Mouse (Mus musculus) midbrain, embryonic 12.5 days (tissue): ENCODE data around the gene Itpr2. TPM values are rescaled to one million over a fixed set of nuclear protein-coding genes. Genes with fewer than 3 reads are reported as not detected.

Source experiments
- ATAC-seq: fragments of 200-750 bp; cut with Nextera tagmentation; 2 replicates; pipeline ENCODE4 v1.8.0; 2017; ENCODE audit warnings: low read depth, moderate TSS enrichment, moderate library complexity; ENCODE audit not compliant: low FRiP score
- H3K27ac ChIP-seq: fragments of 300-500 bp; sonication (generic); replicated peaks from 2 replicates; pipeline ENCODE4 v1.5.1; 2016; ENCODE audit warnings: mild to moderate bottlenecking
- H3K27me3 ChIP-seq: fragments of 300-500 bp; sonication (generic); 2 replicates; pipeline ENCODE4 v1.6.1; 2016; ENCODE audit warnings: mild to moderate bottlenecking
- H3K36me3 ChIP-seq: fragments of 300-500 bp; sonication (generic); 2 replicates; pipeline ENCODE4 v1.6.1; 2016
- H3K4me1 ChIP-seq: fragments of 300-500 bp; sonication (generic); 2 replicates; pipeline ENCODE4 v1.6.1; 2016
- H3K4me2 ChIP-seq: fragments of 300-500 bp; sonication (generic); replicated peaks from 2 replicates; pipeline ENCODE4 v1.6.1; 2016; ENCODE audit warnings: mild to moderate bottlenecking, moderate library complexity
- H3K4me3 ChIP-seq: fragments of 300-500 bp; sonication (generic); 2 replicates; pipeline ENCODE4 v1.5.1; 2016; ENCODE audit warnings: mild to moderate bottlenecking
- H3K9ac ChIP-seq: fragments of 300-500 bp; sonication (generic); replicated peaks from 2 replicates; pipeline ENCODE4 v1.6.1; 2016; ENCODE audit warnings: mild to moderate bottlenecking, moderate library complexity
- H3K9me3 ChIP-seq: fragments of 300-500 bp; sonication (generic); 2 replicates; pipeline ENCODE4 v1.6.1; 2016; ENCODE audit warnings: mild to moderate bottlenecking
- WGBS: fragments of 180-500 bp; shearing (Covaris S2); methylation state at CpG from one replicate; pipeline ENCODE4 v1.1.7; 2016; 5-methylcytosine and 5-hydroxymethylcytosine counted together
- polyA plus RNA-seq: library from polyadenylated mRNA; unstranded; fragments of >200 nt; fragmentation: Nextera tagmentation; extraction: Ambion mirVana; gene quantifications from 2 replicates; pipeline ENCODE4 v1.2.1, GENCODE M21; 2016

Itpr2 gene
- polyA plus RNA-seq, 1 experiment from 2014 or later: 5.1 TPM

DNA sequence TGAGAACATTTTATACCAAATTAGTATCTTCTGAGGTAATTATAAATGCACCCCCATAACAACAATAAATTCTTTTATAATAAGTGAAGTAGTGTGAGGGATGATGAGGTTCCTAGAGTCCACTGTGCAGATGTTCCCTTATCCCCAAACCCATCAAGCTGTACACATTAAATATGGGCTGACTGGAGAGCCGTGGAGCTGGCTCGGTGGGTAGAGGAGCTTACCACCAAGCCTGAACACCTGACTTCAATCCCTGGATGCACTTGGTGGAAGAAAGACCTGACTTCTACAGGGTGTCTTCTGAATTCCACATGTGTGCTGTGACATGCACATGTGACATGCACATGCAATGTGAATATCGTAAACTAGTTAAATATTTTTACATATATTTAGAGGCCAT lies 260.7 kb downstream of the Itpr2 start:
- no peaks in the 10 kb centered on the region for H3K4me1 ChIP-seq
- 93% methylated on average over 3 of the region's 3 CpGs for WGBS
- H3K4me3 ChIP-seq: no peak overlapping the region
- H3K9me3 ChIP-seq: no peaks in the 10 kb centered on the region
- H3K27ac ChIP-seq: no peak overlapping the region
- H3K9ac ChIP-seq: no peak overlapping the region
- H3K36me3 ChIP-seq: no peaks in the 10 kb centered on the region
- ATAC-seq: no peak
- no peak overlapping the region for H3K4me2 ChIP-seq
- H3K27me3 ChIP-seq: no peaks in the 10 kb centered on the region

GRCm38 (mm10) chr6:146235165-146235564 lies 266.9 kb downstream of the Itpr2 start:
- 38% methylated on average over 3 of the region's 3 CpGs for WGBS

DNA sequence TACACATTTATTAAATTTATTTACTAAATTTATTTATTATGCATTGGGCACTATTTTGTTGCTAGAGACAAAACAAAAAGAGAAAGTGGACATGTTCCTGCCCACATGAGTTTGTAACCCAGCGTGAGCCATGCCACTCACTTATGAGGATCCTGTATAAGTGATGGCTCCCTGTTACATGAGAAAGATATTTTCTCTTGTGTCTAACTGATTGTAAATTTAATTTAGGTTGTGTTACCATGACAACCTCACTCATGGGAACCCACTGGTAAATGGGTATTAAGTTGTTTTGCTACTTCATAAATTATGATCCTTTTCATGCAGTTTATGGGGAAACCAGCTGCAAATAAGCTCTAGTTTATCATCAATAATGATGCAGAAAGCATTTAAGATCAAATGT lies 267.6 kb downstream of the Itpr2 start:
- Histone ChIP-seq H3K4me3 (no peak overlapping the region), H3K4me2 (no peak overlapping the region), H3K9ac (no peak overlapping the region), H3K9me3 (no peaks in the 10 kb centered on the region), H3K4me1 (0 out of 2 replicates have a peak, but pooled peaks cover 5% of the 10 kb centered on the region), H3K27me3 (no peaks in the 10 kb centered on the region), H3K27ac (no peak overlapping the region), H3K36me3 (no peaks in the 10 kb centered on the region)
- ATAC-seq: no peak
- WGBS: 85% methylated on average over 1 of the region's 1 CpGs

More at GRCm38 (mm10) chr6:146235165-146235564, 266.9 kb downstream of the Itpr2 start:
- Histone ChIP-seq H3K9me3 (no peaks in the 10 kb centered on the region), H3K4me3 (no peak overlapping the region), H3K27ac (no peak overlapping the region), H3K9ac (no peak overlapping the region), H3K36me3 (no peaks in the 10 kb centered on the region), H3K4me1 (0 out of 2 replicates have a peak, but pooled peaks cover 5% of the 10 kb centered on the region), H3K27me3 (no peaks in the 10 kb centered on the region), H3K4me2 (no peak overlapping the region)
- ATAC-seq: no peak

GRCm38 (mm10) chr6:146230903-146231302 lies 271.1 kb downstream of the Itpr2 start:
- Histone ChIP-seq H3K4me2 (no peak overlapping the region), H3K4me1 (peaks cover 7% of the 10 kb centered on the region; the same call in 1 of the 2 replicates), H3K27me3 (no peaks in the 10 kb centered on the region), H3K36me3 (no peaks in the 10 kb centered on the region), H3K9me3 (no peaks in the 10 kb centered on the region), H3K9ac (no peak overlapping the region), H3K4me3 (no peak overlapping the region), H3K27ac (no peak overlapping the region)
- WGBS: 90% methylated on average over 6 of the region's 6 CpGs
- ATAC-seq: no peak

DNA sequence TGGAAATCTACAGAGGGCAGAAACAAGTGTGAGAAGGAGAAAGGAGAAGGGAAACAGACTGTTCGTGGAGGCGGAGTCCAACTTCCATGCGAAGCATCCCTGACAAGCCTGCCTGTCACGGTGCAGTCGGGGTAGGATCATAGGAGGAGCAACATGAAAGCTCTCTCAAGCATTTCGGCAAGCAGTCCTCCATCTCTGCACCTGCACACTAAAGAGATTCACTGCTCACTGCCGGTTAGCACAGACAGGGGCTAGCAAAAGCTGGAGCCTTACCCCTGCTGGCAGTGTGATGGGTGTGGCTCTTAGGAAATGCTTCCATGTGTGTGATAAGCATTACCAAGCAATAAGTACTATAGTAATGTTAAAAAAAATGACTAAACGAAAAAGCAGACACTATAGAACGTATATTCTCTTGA lies 271.6 kb downstream of the Itpr2 start:
- H3K27me3 ChIP-seq: no peaks in the 10 kb centered on the region
- H3K9me3 ChIP-seq: no peaks in the 10 kb centered on the region
- no peak overlapping the region for H3K9ac ChIP-seq
- H3K27ac ChIP-seq: no peak overlapping the region
- peaks cover 11% of the 10 kb centered on the region; the same call in 1 of the 2 replicates for H3K4me1 ChIP-seq
- no peak for ATAC-seq
- WGBS: 70% methylated on average over 9 of the region's 9 CpGs
- no peak overlapping the region for H3K4me3 ChIP-seq
- H3K4me2 ChIP-seq: no peak overlapping the region
- no peaks in the 10 kb centered on the region for H3K36me3 ChIP-seq

GRCm38 (mm10) chr6:146229967-146230366 lies 272.1 kb downstream of the Itpr2 start:
- no peaks in the 10 kb centered on the region for H3K27me3 ChIP-seq
- H3K4me2 ChIP-seq: no peak overlapping the region
- H3K9ac ChIP-seq: no peak overlapping the region
- no peak for ATAC-seq
- no peaks in the 10 kb centered on the region for H3K9me3 ChIP-seq
- H3K4me1 ChIP-seq: peaks cover 8% of the 10 kb centered on the region; the same call in 1 of the 2 replicates
- H3K4me3 ChIP-seq: no peak overlapping the region
- H3K36me3 ChIP-seq: no peaks in the 10 kb centered on the region
- H3K27ac ChIP-seq: no peak overlapping the region
- 86% methylated on average over 2 of the region's 2 CpGs for WGBS

DNA sequence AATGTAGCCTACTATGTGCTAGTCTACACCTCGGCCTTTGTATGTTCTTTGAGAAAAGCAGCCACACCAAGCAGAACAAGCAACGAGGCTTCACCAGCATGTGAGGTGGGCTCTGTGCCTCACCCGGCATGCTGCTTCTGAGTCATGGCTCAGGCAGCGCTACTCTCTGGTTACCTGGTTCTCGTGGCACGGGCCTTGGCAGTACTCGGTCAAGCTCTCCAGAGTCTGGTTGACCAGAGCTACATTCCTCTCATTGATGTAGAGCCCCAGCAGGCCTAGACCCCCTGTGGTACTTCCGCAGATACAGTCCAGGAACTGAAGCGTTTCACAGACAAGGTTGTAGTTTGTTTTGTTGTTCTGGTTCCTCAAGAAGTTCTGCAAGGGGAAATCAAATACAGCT lies 272.5 kb downstream of the Itpr2 start:
- H3K4me2 ChIP-seq: no peak overlapping the region
- WGBS: 72% methylated on average over 9 of the region's 9 CpGs
- no peak overlapping the region for H3K4me3 ChIP-seq
- ATAC-seq: no peak
- H3K4me1 ChIP-seq: peaks cover 8% of the 10 kb centered on the region; the same call in 1 of the 2 replicates
- no peaks in the 10 kb centered on the region for H3K9me3 ChIP-seq
- H3K36me3 ChIP-seq: no peaks in the 10 kb centered on the region
- H3K27ac ChIP-seq: no peak overlapping the region
- H3K27me3 ChIP-seq: no peaks in the 10 kb centered on the region
- no peak overlapping the region for H3K9ac ChIP-seq

GRCm38 (mm10) chr6:146228048-146228447 lies 274.0 kb downstream of the Itpr2 start:
- Histone ChIP-seq H3K36me3 (no peaks in the 10 kb centered on the region), H3K27ac (no peak overlapping the region), H3K4me2 (no peak overlapping the region), H3K9me3 (no peaks in the 10 kb centered on the region), H3K4me1 (peaks cover 8% of the 10 kb centered on the region; the same call in 1 of the 2 replicates), H3K9ac (no peak overlapping the region), H3K4me3 (no peak overlapping the region), H3K27me3 (no peaks in the 10 kb centered on the region)
- WGBS: 93% methylated on average over 3 of the region's 3 CpGs
- no peak for ATAC-seq

DNA sequence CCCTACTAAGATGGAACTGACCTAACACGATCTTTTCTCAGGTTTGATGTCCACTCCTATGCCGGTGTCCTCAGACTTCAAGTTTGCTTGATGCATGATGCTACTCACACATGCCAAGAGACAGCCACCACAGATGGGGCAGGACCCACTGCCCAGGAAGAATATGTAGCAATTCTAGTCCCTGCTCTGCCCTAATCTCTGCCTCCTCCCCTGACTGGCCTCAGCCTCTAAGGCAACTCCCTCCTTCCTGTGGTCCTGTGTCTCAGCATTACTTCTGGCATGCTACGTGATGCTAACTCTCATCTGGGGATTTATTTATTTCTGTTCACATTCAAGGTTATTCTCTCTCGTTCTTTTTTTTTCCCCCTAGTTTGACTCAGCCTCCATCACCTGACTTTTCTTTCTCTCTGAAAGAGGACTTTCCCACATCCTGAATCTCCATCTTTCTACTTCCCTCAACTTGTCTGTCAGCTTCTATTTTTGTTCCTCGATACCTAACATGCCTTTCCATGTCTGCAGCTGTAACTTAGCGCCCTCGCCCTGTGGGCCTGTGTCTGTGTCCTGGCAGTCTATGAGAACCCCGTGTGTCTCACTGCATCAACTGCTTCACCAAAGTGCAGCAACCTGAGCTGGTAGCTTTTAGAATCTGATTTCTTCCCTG lies 279.5 kb downstream of the Itpr2 start:
- no peaks in the 10 kb centered on the region for H3K9me3 ChIP-seq
- WGBS: 80% methylated on average over 8 of the region's 8 CpGs
- no peak for ATAC-seq

DNA sequence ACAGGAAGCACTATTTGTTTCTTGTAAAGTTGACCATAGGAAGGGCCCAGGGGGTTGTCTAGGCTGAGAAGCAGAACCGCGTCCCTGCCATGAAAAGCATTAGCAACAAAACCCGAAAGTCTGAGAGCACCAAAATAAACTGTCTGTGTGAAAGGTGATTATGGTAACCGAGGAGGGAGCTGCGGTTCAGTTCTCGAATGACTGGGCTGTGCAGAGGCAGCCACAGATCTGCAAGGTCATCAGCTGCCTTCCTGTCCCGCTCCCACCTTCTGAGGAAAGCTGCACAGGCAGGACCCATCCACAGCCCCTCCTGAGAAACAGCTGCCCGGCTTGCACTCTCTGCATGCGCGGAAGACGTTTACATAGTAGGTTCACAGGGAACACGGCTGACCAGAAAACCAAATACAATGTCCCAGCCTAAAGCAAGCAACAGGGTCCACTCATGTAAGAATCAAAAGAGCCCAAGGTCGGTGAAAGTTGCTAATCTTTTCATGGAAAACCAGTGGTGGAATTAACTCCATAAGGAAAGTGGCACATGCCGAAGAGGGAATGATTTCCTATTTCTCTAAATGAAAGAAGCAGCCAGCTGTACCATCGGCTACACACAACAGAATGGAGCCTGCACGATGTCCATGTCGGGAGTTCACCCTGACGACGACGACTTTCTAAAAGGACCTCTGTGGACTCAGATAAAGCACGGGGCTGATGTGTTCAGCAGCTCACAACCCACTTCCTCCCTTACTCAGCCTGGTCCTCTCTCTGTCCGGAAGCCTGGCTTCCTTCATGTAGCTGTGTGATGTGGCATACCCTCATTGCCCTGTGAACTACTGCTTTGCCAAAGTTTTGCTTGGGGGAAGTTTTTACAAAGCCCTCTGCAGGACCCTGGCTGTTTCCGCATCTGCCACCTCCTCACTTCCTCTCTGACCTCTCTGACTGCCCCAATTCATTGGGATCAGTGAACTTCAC lies 280.4 kb downstream of the Itpr2 start:
- Histone ChIP-seq H3K27me3 (no peaks in the 10 kb centered on the region), H3K4me3 (no peak overlapping the region), H3K27ac (no peak overlapping the region), H3K36me3 (no peaks in the 10 kb centered on the region), H3K9ac (no peak overlapping the region), H3K9me3 (no peaks in the 10 kb centered on the region), H3K4me2 (no peak overlapping the region), H3K4me1 (peaks cover 12% of the 10 kb centered on the region; the same call in 1 of the 2 replicates)
- 66% methylated on average over 23 of the region's 23 CpGs for WGBS
- no peak for ATAC-seq

More for the DNA sequence above, 279.5 kb downstream of the Itpr2 start:
- H3K4me2 ChIP-seq: no peak overlapping the region
- no peak overlapping the region for H3K27ac ChIP-seq
- H3K4me1 ChIP-seq: peaks cover 12% of the 10 kb centered on the region; the same call in 1 of the 2 replicates
- no peak overlapping the region for H3K4me3 ChIP-seq
- H3K9ac ChIP-seq: no peak overlapping the region
- H3K27me3 ChIP-seq: no peaks in the 10 kb centered on the region
- H3K36me3 ChIP-seq: no peaks in the 10 kb centered on the region

DNA sequence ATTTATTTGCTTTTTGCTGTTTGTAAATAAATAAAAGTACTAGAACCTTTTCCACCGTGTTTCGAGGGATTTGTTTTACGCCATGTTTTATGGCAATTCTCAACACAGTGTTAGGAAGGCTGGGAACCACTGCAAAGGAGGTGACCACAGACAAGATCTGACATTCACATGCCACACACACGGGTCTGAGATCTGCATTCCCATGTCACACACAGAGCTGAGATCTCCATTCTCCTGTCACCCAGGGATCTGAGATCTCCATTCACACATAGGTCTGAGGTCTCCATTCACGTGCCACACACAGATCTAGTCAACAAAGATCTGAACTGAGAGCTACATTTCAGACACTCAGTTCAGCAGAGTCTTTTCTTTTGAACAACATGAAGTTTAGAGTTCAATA lies 282.0 kb downstream of the Itpr2 start:
- Histone ChIP-seq H3K4me1 (0 out of 2 replicates have a peak, but pooled peaks cover 4% of the 10 kb centered on the region), H3K9ac (no peak overlapping the region), H3K4me2 (no peak overlapping the region), H3K27me3 (no peaks in the 10 kb centered on the region), H3K9me3 (no peaks in the 10 kb centered on the region), H3K27ac (no peak overlapping the region), H3K36me3 (no peaks in the 10 kb centered on the region), H3K4me3 (no peak overlapping the region)
- 76% methylated on average over 5 of the region's 5 CpGs for WGBS
- ATAC-seq: no peak

DNA sequence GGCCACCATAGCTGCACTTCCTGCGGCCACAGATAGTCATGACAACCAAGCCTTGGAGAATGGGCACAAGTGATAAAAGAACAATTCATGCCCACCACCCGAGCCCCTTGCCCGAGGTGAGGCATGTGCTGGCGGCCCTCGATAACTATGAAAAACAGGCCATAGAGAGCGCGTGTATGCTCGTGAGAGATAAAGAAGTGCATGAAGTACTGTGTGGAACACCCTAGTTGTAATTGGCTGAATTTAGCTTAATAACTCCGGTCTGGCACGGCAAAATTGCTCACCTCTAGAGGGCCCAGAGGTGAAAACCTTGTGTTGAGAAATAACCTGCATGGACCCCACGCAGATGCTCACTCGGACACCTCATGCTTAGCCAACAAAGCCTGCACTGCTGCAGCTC lies 282.5 kb downstream of the Itpr2 start:
- no peak for ATAC-seq
- Histone ChIP-seq H3K36me3 (no peaks in the 10 kb centered on the region), H3K9me3 (no peaks in the 10 kb centered on the region), H3K4me3 (no peak overlapping the region), H3K27me3 (no peaks in the 10 kb centered on the region), H3K9ac (no peak overlapping the region), H3K4me2 (no peak overlapping the region), H3K4me1 (0 out of 2 replicates have a peak, but pooled peaks cover 4% of the 10 kb centered on the region), H3K27ac (no peak overlapping the region)
- 94% methylated on average over 12 of the region's 12 CpGs for WGBS
